Mouse (Mus musculus): ENCODE measurements at regions not wholly inside any gene's neighbourhood (a gene's known extent, or its start where the extent isn't known, plus 50 kb on each side); places are given as distances from the start of the nearest gene placed in this dataset.

DNA sequence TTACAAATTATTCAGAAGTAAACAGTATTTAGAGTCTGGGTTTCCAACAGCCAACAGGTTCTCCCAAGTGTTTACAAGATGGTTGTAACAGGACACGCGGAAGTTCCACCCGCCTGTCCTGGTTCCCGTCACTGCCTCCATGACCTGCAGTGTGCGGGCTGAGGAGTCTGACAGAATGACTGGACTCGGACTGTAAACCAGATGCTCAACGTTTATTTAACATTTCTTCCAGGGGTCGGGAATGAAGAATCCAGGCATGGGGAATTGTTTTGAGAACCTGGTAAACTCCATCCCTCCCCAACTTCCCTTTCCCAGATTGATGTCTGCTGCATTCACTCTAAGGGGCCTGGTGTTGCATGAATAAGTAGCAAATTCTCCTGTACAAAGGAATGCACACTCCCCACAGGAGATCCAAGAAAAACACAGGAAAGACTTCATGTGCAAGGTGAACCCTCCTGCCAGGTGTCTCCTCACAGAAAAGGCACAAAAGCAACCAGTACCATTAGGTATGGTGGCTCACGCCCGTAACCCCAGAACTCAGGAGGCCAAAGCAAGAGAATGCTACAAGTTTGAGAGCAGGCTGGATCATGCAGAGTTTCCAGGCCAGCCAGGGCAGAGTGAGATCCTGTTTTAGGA, 151.1 kb upstream of the Irf2bp2 start:
- no peak for DNase-seq (ENCODE audit: low spot score in 2 of 2)

DNA sequence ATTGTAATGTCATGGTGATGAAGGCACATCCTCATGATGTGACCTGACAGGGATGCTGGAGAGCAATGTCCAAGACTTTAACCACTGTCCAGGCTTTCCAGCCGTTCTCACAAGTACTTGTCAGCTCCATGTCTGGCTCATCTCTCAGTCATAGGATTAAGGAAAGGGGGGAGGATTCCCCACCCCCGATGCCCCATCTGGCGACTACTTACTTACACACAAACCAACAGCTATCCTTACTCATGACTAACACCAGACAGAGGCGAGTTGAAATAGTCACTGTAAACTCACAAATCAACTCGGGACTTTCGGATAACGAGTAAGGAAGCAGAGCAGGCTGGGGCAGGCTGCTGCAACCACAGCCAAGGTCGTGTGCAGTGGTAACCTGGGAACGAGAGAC, 149.5 kb upstream of the Irf2bp2 start:
- peak in 1 of 2 experiments; percentile 34 for DNase-seq (ENCODE audit: low spot score in 2 of 2)

DNA sequence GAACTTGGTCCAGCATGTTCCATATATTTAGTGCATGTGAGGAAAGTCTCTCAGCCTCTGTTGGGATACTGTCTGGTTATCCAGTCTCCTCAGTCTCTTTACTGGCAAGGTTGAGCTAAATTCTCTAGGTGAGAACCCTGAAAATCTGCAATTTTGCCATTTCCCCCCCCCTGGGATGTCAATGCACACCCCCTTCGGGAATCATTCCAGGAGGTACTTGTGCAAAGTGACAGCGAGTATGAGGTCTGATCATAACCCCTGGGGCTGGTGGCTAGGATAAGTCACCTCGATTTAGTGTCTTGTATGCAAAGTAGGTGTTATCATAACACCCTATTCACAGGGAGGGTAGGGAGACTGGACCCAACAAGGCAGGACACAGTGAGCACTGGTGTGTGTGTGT, 148.3 kb upstream of the Irf2bp2 start:
- DNase-seq (ENCODE audit: low spot score in 2 of 2), result no peak

DNA sequence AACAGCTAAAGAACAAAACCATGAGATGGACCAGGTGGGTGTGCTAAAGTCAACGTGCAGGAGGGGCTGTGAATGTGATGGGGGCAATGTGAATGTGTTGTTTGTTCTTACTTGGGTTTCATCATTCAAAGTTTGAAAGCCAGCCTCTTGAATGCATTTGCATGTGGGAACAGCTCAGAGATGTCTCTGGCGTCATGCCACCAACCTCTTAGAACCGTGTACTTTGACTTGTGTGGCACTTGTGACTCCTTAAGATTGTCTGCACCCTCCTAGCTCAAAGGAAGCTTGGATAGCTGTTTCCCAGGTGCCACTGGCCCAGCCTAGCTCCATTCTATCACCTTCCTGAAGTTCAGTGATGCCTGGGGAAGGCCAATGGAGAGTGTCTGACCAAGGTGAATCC, 147.2 kb upstream of the Irf2bp2 start:
- DNase-seq (ENCODE audit: low spot score in 2 of 2), result no peak

DNA sequence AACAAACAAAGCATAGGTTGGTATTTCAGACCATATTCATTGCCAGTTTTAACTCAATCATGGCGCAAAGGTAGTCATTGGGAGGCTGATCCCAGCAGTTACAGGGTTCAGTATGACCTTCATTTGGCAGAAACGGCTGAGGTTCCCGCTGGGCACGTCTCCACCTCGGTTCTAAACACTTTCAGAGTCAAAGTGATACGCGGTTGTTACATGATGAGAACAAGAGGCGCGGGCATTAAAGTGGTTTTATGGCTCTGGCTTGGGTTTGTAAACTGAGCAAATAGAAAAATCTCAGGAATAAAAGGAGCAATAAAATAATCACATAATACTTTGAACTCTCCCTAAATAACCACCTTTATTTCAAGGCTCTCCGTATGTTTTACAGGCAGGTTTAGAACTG, 146.0 kb upstream of the Irf2bp2 start:
- DNase-seq (ENCODE audit: low spot score in 2 of 2), result no peak

DNA sequence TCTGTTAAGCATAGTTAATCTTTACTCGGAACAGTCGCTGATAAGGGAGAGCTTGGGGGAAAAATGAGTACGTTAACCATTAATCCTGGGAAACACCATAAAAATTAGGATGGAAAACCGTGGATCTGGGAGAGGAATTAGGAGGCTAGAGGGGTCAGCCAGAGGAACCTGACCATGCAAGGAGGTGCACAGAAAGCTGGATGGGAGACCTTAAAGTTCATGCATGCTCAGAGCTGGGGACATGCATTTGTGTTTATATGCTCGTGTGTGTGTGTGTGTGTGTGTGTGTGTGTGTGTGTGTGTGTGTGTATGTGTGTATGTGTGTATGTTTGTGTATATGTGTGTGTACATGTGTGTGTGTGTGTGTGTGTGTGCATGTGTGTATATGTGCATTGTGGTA, 143.2 kb upstream of the Irf2bp2 start:
- no peak for DNase-seq (ENCODE audit: low spot score in 2 of 2)

DNA sequence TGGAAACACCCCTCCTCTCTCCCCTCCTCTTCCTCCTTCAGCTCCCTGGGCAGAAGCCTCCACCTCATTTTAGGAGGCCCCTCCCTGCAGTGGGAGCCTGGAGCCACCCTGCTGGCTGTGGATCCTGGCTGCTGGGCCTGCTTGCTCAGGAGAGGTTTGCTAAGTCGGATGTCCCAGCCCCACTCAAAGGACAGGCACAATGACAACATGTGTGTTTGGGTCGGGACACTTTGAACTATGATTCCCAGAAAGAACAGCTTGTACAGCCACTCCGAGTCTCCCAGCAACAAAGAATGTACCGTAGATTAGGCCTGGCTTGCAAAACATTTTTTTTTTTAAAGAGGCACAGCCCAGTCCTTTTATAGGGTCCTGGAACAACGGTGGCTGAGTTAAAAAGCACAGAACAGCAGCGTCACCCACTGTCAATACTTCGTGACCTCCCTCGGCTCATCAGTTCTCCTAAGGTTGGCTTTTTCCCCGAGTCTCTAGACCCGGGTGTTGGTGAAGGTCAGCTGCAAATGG, 142.7 kb upstream of the Irf2bp2 start:
- peak; percentile 37 to 46 for DNase-seq (ENCODE audit: low spot score in 2 of 2)

DNA sequence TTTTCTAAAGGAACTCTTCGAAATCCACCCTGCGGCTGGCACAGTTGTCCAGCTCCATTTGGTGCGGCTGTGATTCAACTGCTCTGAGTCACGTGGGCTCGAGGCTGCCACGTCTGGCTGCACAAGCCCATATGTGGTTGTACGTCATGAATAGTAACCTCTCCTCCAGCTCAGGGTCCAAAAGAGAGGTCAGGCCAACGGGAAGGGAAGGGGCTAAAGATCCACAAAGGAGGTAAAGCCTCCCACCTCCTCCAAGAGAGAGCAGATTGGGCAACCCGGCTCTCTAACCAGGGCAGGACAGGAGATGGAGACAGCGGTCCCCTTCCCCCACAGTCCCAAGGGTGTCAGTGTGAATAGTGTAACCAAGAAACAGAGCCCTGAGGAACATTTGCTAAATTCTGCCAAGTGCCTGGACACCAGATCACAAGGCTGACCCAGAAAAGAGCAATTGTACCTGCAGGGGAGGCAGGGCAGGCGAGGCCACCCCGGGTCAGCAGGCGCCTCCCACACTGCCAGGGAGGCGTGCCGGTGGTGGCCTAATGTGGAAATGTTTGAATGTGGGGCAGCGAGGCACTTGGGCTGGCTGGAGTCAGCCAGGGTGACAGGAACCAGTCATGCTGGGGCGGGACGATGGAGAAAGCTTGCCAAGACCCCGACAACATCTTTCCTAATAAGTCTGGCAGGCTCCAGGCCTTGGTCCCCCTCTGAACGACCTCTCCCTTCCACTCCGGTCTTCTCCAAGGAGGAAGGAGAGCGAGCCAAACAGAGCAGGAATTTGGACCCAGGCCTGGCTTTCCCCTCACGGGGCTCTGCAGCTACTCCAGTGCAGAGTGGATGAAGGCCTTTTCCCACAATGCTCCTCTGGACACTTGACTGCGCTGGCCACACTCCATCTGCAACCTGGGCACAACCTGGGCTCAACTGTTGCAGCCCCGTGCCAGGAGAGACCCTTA, 142.0 kb upstream of the Irf2bp2 start:
- peak; percentile 51 to 77 for DNase-seq (ENCODE audit: low spot score in 2 of 2)

DNA sequence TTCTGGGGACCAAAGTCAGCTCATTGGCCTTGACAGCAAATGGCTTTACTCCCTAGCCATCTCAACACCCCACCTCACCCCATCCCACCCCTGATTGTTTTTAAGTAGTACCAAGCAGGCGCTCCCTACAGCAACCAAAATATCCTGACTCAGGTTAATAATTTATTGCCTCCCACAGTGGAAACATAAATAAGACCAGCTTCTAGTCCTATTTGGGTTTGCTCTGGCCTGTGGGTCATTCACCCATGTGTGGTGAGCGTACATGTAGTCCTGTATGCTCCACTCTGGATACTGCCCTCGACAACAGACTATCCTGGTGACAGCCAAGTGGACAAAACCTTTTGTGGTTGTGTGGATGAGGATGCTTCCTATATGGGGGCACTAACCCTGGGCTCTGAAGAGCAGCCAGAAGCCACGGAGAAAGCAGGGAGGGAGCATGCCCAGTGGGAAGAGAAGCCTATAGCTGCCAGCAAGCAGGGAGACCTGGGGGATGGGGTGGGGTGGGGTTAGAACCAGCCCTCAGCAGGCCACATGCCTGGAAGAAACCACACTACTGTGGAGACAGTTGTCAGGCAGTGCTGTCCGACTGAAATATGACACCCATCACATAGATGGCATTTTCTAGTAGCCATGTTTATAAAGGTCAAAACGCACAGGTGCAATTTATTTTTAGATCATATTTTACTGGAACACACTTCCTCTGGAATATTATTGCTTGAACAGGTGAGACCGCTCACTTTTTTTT, 141.1 kb upstream of the Irf2bp2 start:
- DNase-seq (ENCODE audit: low spot score in 2 of 2), result no peak

DNA sequence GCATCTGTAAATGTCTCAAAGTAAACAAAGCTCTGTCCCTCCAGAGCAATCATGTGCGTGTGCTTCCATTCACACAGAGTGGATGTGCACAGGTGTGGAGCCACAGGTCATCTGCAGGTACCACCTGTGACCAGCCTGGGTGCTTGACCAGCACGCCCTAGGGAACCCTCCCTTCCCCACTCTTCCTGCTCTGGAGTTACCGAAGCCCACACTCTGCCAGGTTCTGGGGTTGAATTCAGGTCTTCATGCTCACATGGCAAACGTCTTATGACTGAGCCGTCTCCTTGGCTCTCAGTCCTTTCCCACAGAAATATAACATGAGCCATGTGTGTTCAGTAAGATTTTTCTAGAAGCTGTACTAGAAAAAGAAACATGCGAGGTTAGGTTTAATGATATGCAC, 140.0 kb upstream of the Irf2bp2 start:
- no peak for DNase-seq (ENCODE audit: low spot score in 2 of 2)

DNA sequence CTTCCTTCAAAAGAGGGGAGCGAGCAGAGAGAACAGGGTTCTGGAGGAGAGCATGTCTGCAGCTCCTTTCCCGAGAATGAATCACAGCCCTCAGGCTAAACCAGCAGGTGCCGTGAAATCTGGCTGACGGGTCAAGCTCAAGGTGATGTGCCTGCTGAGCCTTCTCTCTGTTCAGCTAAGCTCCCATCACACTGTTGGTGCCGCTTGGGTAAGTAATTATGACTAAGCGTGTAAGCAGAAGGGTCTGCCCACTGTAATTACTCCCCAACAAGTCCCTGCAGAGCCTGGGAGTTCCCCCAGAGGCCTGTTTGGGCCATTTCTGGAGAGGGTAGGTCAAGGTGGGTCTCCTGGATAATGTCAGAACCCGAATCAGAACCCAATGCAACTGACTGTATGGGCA, 139.5 kb upstream of the Irf2bp2 start:
- DNase-seq (ENCODE audit: low spot score in 2 of 2), result no peak

DNA sequence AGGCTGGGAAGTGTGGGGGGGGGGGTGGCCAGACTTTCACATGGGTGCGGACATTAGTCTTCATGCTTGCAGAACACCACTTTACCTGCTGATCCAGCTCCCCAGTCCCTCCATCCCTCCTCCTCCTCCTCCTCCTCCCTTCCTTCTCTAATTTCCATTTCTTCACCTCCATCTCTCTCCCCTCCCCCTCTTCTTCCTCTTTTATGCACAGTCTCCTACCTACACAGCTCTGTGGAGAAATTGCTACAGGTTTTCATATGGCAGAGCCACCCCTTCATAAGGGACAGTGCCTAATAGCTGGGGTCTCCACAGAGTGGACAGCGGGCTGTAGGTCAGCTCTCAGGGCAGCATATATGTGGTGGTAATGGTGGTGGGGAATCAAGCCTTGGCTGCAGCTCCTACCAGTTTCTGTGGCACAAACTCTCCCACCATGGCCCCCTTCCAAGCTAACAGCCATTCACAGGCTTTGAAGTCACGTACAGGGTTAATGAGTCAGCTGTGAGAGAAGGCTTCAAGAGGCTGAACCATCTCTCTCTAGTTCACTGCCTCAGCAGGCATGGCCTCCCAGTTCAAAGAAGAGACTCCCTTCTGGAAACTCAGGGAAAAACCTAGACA, 136.3 kb upstream of the Irf2bp2 start:
- DNase-seq (ENCODE audit: low spot score in 2 of 2), result no peak

DNA sequence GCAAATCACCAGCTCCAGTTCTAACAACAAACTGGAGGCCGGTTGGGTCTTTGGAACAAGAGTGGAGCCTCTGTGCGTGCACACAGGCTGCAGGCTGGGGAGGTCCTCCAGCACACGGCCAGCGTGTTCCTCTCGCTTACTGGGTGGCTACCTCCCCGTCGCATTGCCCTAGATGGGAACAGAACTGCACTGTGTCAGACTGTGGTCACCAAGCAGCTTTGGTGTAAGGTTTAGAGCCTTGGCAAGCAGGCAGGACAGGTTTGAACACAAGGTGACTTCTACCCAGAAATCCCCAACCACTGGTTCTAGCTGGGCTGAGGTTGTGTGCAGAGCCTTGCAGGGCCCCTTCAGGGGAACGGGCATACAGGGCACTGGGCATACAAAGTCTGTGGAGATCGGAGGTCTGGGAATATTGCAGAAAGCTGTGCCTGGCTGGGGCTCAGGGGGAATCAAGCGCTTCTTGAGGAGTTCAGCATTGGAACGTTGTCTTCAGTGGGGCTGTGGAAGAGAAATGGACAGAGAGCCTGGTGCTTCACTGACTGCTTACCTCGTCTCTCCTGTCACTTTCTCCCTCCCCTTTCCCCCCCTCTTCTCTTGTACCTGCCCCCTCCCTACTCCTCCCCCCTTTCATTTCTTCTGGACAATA, 135.3 kb upstream of the Irf2bp2 start:
- no peak for DNase-seq (ENCODE audit: low spot score in 2 of 2)

DNA sequence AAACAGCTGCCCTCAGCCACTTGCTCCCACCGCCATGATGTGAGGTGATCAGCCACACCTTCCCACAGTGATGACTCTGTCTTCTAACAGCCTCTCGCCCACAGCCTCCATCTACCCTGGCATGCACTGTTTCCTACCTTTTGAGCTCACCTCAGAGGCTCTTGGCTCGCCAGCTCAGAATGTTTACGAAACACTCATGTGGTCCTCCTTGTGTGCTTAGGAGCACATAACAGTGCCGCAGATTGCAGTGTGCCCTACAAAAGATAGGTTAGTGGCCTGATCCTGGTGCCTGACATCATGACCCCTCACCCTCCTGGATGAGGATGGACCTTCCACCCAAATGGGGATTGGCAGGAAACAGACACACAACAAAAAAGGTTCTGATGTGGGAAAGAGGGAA, 134.3 kb upstream of the Irf2bp2 start:
- no peak for DNase-seq (ENCODE audit: low spot score in 2 of 2)

DNA sequence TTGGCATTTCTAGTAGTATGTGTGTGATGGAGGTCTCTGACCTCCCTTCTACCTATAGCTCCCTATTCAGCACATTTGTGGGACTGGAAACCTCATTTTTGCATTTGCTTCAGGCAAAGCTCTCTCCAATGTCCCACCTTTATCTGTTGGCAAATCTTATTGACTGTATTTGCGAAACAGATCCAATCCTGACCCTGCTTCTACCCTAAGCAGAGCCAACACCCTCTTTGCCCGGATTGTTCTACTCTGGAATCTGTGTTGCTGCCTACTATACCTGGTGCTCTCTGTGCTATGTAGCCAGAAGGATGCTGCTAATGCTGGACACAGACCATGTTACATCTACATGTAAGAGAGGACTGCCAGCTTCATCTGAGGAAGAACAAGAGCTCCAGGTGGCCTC, 133.3 kb upstream of the Irf2bp2 start:
- no peak for DNase-seq (ENCODE audit: low spot score in 2 of 2)

DNA sequence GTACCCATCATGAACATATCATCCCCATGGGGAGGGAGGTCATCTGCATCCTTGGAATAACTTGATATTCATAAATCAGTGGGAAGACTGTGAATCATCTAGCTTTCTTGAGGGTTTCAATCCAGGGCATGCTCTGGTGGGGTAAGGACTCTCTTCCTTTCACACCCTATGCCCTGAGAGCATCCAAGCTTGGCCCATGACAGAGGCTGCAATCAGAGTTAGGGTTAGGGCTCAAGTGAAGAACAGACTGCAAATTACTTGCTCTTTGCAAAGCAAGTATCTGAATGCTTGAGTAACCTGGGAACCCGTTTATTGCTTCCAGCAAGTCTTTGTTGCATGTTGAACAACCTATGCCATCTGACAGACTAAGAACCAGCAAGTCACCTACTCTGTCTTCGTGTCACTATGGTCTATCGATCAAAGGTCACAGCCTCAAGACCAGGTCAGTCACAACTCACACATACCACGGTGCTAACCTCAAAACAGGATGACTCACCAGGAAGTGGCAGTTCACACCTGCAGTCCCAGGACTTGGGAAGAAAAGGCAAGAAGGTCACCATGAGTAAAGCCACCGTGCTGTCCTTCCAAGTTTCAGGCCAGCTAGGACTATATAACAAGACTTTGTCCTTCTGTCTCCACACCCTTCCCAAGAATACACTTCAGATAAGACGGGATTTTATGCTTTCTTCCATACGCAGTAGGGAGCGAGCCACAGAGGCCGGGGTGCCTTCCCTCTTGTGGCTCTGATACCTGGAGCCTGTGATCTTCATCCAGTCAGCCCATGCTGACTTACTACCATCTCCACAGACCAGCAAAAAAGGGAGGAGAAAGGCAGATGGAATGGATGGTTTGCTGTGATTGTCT, 129.7 kb upstream of the Irf2bp2 start:
- DNase-seq (ENCODE audit: low spot score in 2 of 2), result no peak

DNA sequence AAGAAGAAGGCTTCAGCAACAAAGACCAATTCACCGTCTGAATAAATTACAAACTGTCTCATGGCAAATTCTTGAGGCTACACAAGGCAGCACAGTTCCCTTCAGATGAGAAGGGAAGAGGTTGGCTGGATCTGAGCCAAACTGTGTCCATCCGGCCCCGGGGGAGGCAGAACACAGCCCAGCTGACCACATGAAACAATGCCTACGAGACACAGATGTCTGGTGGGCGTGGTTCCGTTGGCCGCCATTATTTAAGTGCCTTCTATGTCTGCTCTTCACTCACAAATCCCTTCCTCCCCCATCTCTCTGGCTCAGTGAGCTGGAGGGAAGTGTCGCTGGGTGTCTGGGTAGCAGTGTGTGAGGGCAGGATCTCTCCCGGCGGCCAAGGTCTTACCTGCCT, 127.8 kb upstream of the Irf2bp2 start:
- peak; percentile 15 to 40 for DNase-seq (ENCODE audit: low spot score in 2 of 2)

DNA sequence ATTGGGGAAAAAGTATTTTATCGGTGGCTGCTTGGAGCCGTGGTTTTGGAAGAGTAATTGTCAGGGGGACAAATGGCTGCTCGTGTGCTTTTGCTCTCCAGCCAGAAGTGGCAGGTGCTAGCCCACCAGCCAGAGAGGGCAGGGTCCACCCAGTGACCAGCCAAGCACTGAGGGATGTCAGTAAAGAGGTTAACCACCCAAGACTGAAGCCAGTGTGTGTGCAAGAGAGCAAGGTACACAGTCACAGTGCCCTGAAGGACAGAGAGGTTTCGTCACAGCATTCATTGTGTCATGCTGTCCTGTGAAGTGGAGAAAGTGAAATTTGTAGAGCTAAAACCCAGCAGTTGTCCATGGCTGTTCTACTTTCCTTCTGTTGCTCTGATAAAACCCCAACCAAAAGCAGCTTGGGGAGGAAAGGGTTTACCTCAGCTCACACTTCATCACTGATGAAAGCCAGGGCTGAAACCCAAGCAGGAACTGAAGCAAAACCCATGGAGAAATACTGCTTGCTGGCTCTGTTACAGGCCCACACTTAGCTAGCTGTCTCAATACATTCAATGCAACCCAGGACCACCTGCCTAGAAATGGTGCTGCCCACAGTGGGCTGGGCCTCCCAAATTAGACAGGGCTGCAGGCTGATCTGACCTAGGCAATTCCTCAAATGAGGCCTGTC, 126.8 kb upstream of the Irf2bp2 start:
- no peak for DNase-seq (ENCODE audit: low spot score in 2 of 2)

DNA sequence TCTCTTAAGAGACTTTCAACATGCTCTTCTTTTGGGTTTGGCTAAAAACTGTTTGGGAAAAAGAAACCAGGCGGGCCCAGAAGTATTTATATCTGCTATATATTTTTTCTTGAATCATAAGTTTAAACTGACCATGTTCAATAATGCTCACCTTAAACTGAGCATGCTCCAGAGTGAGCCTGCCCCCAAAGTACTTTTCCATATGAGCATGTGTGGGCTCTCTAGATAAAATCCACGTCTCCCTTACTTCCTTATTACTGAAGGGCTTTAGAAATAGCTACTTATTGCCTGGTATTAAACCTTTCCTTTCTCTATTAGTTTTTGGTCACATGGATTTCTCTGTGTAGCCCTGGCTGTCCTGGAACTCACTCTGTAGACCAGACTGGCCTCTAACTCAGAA, 126.0 kb upstream of the Irf2bp2 start:
- no peak for DNase-seq (ENCODE audit: low spot score in 2 of 2)

DNA sequence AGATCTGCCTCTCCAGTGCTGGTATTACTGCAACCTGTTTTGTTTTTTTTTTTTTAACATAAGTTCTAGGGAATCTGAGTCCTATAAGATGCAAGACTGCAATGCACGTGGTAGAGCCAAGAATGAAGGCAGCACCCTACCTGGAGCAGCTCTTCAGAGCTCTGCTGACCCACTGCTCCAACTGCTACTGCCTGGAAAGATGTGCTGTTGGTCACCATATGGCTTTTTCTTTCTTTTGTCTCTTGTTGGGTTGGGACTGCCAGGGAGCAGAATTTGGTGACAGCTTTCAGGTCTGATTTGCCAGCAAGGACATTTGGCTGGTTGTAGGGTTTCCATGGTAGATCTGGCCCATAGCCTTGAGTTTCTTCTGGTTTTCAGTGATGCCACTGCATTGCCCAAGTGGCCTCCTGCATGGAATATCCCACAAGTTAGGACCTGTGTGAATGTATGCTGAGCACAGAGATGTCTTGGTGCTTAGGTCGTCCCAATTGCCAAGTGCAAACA, 123.9 kb upstream of the Irf2bp2 start:
- DNase-seq (ENCODE audit: low spot score in 2 of 2), result no peak
